Mouse (Mus musculus): ENCODE results near the gene Tmem38a.

The Tmem38a gene

DNA sequence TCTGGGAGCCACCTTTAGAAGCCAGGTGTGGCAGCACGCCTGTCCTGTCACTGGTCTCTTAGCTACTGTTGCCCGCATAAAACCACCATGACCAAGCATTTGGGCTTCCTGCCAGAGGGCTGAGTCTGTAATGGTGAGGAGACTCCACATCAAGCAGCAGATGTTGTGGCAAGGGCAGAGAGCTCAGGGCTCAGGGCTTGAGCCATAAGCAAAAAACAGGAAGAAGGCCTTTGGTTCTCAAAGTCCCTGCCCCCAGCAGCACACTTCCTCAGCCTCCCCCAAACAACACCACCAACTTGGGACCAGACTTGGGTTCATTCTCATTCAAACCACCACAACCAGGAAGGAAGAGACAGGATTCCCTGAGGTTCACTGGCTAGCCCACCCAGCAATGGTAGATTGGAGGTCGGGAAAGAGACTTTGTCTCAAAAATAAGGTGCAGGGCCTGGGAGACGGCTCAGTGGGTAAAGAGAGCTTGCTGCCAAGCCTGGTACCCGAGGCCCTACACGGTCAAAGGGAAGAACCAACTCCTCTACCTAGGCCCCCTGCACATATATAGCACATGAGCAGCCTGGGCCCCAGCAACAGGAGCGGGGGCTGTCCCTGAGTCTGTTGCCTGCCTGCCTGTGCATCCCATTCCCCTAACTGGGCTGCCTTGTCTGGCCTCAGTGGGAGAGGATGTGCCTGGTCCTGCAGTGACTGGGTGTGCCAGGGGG, 11.4 kb downstream of the Tmem38a start:
- peak; percentile 34 for DNase-seq (ENCODE audit: extremely low read depth, low read depth)

DNA sequence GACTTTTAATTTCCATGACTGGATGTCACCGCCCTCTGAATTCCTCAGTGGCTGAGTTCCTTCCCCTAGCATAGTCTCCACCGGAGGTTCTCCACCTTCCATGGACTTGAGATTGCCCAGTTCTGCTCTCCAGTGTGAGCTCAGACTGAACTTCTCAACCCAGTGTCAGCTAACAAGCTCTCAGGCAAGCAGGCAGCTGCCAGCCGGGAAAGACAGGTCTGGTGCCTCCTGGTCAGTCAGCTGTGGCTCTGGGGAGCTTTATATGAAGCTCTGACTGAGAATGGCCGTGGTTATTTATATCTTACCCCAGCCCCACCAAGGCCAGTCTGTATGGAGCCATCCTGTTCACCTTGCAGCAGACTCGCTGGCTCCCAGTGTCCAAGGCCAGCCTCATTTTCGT, 12.5 kb downstream of the Tmem38a start:
- DNase-seq (ENCODE audit: extremely low read depth, low read depth), result no peak

DNA sequence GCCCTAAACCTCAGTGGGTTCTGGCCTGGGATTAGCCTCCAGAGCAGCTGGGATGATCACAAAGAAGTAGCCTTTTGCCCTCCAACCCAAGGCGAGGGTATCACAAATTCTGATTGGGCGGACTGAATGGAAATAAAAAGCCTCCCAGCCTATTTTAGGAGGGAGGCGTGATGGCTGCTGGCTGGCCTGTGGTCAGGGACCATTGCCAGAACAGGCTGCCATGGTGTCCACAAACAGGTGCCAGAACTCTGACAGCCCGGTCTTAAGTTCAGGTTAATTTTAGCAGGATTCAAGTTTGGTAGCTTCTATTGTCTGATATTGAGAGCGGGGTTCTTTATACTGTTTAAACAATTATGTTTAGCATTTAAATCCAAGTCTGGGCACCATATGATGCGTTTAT, 16.0 kb downstream of the Tmem38a start:
- DNase-seq (ENCODE audit: extremely low read depth, low read depth), result no peak

DNA sequence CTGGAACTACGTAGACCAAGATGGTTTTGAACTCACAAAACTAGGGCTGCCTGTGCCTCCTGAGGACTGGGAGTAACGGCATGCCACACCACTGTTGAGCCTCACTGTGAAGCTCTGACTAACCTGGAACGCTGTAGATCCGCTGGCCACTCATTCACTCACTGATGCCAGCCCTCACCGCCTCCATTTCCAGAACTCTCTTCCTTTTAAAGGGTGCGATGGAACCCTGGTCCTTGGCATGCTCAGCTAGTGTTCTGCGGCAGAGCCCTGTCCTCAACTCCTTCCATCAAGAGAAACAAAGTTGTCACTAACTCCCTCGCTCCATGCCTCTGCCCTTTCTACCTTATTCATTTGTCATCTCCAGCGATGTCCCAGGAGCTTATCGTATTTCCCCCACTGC, 17.0 kb downstream of the Tmem38a start:
- no peak for DNase-seq (ENCODE audit: extremely low read depth, low read depth)

DNA sequence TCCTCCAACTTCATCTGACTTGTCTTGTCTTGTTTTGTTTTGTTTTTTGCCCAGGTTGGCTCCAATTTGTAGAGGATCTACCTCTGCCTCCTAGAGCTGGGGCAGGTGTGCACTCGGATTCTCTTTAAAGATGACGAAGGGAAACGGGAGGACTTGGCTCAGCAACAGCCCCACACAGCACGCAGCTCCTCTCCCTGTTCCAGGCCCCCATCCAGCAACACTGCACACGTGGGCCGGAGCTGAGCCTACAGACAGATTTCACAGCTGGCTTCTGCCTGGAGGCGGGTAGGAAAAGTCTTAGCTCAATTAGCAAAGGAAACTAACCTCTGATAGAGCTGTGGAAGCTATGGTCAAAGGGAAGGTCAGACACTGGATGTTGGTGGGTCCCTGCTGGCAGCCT, 17.4 kb downstream of the Tmem38a start:
- no peak for DNase-seq (ENCODE audit: extremely low read depth, low read depth)

DNA sequence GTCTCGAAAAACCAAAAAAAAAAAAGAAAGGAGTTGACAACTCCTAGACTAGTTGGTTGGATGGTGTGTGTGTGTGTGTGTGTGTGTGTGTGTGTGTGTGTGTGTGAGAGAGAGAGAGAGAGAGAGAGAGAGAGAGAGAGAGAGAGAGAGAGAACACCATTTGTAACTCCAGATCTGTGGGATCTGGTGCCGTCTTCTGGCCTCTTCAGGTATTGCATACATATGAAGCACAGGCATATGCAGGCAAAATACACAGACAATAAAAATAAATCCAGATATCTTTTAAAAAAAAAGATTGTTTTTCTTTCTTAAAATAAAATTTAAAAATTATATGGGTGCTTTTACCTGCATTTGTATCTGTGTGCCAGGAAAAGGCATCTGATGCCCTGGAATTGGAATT, 18.3 kb downstream of the Tmem38a start:
- DNase-seq (ENCODE audit: extremely low read depth, low read depth), result peak; percentile 53

Measured in MEL-GATA-1-ER (cell line).